Mouse (Mus musculus): ENCODE measurements around the gene Ephx1.
"Not testable (repeated sequence)": the region's sequence is repeated elsewhere in the genome, so short reads cannot be mapped to it uniquely, and the experiment has no call there.

The Ephx1 gene

DNA sequence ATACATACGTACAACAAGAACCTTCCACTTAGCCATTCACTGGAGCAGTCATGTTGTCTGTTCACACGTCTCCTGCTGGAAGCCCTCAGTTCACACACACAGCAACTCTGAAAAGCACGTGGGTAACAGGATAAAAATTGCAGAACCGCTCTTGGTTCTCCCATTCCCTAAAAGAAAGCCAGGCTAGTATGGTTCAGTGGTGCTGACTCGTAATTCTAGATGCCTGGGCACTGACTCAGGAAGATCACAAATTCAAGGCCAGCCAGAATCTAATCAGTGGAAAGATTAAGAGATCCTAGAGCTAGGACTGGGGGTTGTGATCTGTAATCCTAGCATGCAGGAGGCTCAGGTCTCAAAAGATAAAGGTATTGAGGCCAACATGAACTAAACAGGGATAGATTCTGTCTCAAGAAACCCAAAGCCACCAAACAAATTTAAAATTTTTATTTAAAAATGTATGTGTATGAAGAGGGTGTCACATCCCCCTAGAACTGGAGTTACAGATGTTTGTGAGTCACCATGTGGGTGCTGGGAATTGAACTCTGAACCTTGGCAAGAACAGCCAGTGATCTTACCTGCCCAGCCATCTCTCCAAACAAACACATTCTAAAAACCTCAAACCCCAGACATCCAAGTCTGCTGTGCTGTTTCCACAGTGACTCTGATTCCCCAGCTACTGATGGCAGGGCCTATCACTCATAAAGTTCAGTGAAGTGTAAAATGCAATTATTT is at the start of gene Ephx1:
Gene Ephx1 (minus strand): TSS at position 149 of the 732 bp plus-strand sequence.
- no peak for DNase-seq

DNA sequence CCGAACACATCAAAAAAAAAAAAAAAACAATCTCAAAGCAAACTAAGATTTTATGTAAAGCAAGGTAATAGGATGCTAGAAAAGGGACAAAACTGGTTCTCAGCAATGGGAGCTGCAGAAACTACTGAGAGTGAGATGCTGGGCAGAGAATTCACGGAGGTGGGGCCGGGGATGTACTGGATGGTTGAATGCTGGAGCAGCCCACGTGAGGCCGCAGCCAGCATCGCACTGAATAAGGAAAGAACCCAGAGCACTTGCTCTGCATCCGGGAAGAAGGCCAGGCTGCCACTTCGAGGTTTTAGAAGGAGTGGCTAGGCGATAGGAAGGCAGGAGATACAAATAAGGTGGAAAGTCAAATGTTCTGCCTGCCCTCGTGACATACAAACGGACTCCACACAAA is 49.0 kb upstream of the Ephx1 start:
- no peak for DNase-seq

DNA sequence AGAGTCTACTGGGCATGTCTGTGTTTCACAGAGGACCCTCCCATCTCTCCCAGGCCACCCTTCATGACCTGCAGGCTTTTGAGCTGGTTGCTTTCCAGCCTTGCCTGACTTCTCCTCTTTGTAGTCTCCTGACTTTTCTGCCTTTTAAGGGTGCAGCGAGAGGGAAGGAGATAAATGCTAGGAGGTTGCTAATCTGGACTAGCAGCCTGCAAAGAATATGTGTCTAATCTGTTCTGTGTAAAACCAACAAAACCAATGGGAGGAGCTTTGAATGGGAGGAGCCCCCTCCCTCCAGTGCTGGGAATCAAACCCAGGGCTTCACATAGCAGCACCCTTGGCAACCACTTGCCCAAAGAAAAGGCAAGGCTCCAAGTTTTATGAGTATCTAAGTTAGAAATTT is 47.6 kb upstream of the Ephx1 start:
- no peak for DNase-seq

GRCm38 (mm10) chr1:181064648-181065047 is 43.9 kb upstream of the Ephx1 start:
- DNase-seq: no peak

DNA sequence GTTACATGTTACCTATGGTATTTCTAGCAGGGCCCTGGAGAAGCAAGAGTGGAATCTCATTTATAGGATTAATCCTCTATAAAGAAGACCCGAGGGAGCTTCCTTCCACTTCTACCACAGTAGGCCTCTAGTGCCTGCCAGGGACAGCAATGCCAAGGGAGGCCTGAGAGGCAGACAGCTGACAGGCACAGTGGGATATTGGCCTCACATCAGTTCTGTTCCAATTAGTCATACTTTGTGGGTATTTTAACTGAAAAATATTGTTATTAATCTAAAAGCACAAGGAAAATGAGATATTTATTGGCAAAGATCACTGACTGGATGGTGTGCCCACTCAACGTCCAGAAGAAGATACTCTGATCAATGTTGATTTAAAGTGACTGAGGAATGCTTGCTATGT is 43.3 kb upstream of the Ephx1 start:
- no peak for DNase-seq

DNA sequence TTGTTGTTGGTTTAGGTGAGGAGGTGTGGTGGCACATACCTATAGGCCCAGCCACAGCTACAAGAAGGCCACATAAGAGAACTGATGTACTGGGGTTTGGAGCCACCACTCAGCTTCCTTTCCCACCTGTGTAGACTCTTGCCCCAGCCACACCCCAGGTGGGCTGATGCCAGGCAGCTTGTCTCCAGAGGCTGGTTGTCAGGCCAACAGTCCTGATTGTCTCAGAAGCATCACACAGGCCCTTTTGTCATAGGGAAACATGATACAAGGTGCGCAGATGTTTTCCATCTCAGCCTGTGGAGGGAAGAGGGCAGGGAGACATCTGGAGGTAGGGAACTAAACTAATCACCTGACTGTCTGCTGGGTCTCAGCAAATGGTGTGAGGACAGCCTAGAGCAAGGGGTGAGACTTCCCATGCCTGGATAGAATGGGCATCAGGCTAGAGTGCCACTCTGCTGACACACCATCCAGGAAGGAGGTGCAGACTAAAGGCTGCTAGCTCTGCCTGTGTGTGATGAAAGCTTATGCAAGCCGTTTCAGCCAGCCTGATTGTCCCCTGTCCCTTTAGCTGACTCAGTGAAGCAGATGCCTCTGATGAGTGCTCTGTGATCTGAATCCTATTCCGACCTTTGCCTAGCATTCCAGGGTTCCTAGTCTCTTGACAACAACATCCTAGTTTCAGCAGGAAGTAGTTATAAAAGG is 41.2 kb upstream of the Ephx1 start:
- no peak for DNase-seq

- DNase-seq: no peak
Measured at GRCm38 (mm10) chr1:181052898-181053297, 32.2 kb upstream of the Ephx1 start.

DNA sequence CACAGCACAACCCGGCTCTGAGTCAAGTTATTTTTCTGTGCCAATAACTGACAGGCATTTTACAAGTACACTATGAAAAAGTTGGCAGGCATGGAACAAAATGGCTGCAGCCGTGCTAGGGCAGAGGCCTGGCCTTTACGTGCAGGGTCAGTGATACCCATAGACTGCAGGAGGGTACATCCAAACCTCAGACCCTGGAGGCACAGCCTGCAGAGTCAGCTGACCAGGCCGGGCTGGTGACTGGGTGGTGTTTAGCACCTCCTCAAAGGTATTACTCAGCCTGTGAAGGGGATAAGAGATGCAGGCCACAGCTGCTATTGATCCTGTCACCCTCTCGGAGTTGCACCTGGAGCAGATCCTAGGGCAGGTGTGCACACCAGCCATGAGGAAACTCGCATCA is 30.2 kb upstream of the Ephx1 start, which contains the start of gene 9130409I23Rik:
Gene 9130409I23Rik (plus strand): TSS at position 301 of the 400 bp plus-strand sequence.
- no peak for DNase-seq

- DNase-seq: no peak
Measured at GRCm38 (mm10) chr1:181049328-181049842, 28.7 kb upstream of the Ephx1 start.

GRCm38 (mm10) chr1:181047520-181047919 is 26.8 kb upstream of the Ephx1 start:
- DNase-seq: no peak

DNA sequence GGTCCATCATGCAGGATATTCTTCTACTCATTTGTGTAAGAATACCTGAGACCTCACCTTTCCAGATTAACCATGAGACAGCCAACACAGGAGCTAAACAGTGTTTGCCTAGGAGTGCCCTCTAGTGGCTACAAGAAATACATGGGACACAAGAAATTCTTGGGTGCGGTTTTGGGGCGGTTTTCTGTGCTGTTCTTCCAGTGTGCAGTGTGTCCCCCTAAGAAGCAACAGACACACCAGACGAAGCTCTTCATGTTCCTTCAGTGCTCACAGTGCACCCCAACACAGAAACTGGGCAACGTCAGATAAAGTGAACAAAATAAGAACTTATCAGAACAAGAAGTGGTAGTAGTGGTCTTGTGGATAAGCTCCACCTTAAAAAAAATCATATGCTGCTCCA is 18.9 kb upstream of the Ephx1 start:
- peak; percentile 36 for DNase-seq

- peak; percentile 20 for DNase-seq
Measured at GRCm38 (mm10) chr1:181037623-181038022, 16.9 kb upstream of the Ephx1 start.

DNA sequence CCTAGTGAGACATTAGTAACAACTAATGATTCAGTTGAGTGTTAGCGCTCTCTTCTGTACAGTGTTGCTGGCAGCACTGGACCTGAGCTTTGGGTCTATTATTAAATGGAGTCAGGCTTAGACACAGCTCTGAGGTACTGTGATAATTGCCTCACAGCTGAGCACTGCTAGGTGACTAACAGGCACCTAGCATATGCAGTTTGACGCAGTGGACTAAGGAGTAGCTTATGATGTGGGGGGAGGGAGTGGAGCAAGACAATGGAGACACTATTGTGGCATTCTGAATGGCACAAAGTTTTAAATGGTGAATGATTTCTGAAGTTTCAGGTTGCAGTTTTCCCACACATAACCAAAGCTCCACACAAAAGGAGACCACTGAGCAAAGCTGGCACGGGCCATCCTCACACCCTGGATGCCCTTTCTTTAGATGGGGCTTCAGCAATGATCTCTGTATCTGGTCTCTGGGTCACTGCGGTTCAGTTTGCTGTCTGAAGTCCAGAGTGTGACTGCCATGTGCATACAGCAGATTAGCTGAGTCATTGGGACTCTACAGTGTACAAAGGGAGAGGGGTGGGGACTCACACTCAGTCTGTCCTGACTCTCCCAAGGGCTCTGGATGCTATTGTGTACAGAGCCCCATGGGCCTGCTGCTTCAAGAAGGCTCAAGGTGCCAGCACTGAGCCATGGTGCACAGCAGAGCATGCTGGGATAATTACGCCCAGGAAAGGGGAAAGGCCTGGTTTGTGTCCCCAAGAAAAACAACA is 14.5 kb upstream of the Ephx1 start:
- not testable (repeated sequence) for DNase-seq

DNA sequence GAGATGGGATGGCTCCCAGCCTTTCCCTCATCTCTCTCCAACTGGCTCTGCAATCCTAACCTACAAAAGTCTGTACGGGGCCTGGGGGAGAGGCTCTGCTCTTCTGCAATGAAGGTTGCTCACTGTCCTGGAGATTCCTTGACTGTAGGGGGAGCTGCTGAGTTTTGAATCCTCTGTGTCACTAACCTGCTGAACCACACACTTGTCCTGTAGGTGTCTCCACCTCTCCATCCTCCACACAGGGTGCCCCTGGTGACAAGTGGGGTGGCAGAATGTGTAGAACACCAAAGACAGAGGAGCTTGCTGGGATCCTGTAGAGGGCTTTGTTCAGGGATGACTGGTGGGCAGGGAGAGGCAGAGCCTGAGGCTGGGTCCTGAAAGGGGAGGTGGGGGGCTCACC is 1.6 kb upstream of the Ephx1 start:
- DNase-seq: peak; percentile 78

GRCm38 (mm10) chr1:181021488-181021865 is 773 bp upstream of the Ephx1 start:
- DNase-seq: no peak

- DNase-seq: no peak
Measured at GRCm38 (mm10) chr1:181017890-181018420, 2.7 kb downstream of the Ephx1 start.

GRCm38 (mm10) chr1:181017212-181017711 is 3.4 kb downstream of the Ephx1 start:
- peak; percentile 90 for DNase-seq

GRCm38 (mm10) chr1:181016532-181017131 is 4.1 kb downstream of the Ephx1 start:
- peak; percentile 91 for DNase-seq

DNA sequence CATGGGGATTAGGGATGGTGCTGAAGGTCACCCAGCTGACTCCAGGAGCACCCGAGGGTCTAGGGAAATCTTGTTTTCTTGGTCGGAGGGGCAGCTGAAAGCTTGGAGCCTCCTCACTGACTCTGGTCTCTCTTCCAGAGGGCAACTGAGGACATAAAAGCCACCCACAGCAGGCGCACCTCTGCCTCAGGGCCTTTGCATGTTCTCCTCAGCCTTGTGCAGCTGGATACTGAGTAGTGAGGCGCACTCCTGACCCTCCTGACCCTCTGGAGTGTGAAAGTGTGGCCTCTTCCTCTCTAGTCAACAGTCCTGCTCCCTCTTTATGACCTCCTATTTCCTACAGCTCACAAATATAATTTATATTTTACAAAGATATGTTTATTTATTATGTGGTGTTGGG is 4.7 kb downstream of the Ephx1 start:
- peak; percentile 59 for DNase-seq

GRCm38 (mm10) chr1:181015558-181015957 is 5.1 kb downstream of the Ephx1 start:
- peak; percentile 82 for DNase-seq

DNA sequence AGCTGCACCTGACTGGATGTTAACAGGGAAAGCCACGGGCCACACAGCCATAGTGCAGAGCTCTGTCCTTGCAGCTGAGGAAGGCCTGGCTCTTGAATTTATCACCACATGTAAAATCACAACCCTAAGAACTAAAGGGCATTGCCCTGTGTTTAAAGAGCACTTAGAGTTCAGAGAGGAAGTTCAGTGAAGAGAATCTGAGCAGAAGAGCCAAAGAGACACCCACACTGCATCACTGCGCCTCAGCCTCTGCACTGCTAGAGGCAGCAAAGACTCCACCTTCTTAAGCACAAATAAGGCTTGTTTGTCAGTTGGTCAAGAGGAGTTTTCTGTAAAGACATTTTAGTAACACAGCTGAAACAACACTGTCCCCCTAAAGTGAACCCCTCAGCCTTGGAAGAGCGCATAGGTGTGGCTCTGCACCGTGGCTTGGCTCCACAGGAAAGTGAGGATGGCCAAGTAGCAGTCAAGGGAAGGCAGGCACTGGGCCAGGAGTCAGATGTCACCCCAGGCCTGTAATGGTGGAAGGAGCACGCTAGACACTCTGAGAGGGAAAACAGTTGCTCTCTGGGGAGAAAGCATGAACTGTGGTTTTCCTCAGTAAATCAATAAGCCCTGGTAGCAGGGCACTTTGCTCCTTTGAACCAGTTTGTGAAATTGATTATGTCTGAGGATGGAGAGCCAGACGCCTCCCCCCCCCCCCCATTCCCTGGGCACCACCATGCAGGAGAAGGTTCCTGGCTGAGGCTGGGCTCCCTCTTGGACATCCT is 5.8 kb downstream of the Ephx1 start:
- DNase-seq: peak; percentile 87

GRCm38 (mm10) chr1:181013446-181013845 is 7.3 kb downstream of the Ephx1 start:
- no peak for DNase-seq

Data from kidney, postnatal 10 days (tissue).